Mouse (Mus musculus) adrenal gland, adult 8-10 months (tissue): ENCODE results near the gene Fam204a. TPM values are rescaled to one million over a fixed set of nuclear protein-coding genes. Genes with fewer than 3 reads are reported as not detected.

Experiments used
- DNase-seq: peaks from one replicate; pipeline ENCODE4 v3.0.0; 2022
- total RNA-seq, 4 experiments: library from RNA; stranded (reverse); gene quantifications; 2 replicates each; pipeline ENCODE4 v1.2.4; 2022

Gene Fam204a
- 10 to 100 TPM; 19.7 to 42.3 (median 35.9) TPM for total RNA-seq

GRCm38 (mm10) chr19:60225899-60226844, at the start of gene Fam204a:
Fam204a (minus strand) TSS chr19:60226701.
- peak; percentile 91 for DNase-seq

GRCm38 (mm10) chr19:60265789-60266188, 39.3 kb upstream of the Fam204a start:
- DNase-seq: no peak

GRCm38 (mm10) chr19:60260689-60261088, 34.2 kb upstream of the Fam204a start:
- no peak for DNase-seq

DNA sequence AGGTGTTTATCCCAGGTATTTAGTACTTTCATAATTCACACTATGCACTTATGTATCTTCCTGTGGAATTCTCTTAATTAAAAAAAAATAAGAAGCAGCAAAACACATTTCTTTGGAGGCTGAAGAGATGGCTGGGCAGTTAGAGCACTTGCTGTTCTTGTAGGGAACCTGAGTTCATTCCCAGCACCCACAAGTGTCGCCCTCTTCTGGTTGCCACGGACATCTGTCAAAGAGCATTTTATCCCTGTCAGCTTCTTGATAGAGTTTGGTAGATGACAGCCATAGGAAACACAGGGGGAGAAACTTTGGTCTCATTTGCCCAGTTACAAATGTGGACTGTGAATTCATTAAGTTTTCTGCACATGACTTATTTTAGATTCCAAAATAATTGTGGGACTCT, 25.5 kb upstream of the Fam204a start:
- no peak for DNase-seq

- no peak for DNase-seq
Observed at GRCm38 (mm10) chr19:60251197-60251596, 24.7 kb upstream of the Fam204a start.

DNA sequence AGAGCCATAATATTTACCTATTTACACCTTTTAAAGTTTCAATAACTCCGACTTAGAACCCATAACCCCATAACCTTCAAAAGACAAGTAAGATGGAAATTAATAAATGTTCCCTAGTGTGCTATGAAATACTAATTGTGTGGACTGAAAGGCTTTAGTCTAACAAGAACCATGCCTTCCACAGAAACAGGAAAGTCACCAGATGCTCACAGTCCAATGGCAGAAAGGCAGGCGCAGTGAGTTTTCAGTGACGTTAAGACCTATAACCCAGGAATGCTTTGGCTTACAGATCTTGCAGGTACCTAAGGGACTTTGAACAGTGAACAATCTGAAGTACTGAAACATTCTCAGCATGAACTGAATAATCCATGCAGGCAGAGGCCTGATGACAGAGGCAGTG, 18.7 kb upstream of the Fam204a start:
- no peak for DNase-seq

DNA sequence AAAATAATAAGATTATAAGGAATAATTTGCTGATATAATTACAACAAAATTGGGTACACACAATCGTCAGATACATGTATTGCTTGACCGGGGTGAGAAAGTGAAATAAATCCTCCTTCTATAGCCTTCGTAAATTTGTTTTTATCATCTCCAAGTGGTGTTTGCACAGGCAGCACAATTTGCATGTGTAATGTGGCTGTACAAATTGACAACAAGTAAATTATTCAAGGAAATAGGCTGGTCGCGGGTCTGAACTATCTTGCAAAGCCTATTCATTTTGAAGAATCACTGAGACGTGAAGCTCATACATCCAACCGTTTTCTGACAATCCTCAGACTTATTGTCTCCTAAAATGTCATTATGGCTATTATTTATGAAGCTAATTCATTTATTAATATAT, 16.1 kb upstream of the Fam204a start:
- DNase-seq: no peak

DNA sequence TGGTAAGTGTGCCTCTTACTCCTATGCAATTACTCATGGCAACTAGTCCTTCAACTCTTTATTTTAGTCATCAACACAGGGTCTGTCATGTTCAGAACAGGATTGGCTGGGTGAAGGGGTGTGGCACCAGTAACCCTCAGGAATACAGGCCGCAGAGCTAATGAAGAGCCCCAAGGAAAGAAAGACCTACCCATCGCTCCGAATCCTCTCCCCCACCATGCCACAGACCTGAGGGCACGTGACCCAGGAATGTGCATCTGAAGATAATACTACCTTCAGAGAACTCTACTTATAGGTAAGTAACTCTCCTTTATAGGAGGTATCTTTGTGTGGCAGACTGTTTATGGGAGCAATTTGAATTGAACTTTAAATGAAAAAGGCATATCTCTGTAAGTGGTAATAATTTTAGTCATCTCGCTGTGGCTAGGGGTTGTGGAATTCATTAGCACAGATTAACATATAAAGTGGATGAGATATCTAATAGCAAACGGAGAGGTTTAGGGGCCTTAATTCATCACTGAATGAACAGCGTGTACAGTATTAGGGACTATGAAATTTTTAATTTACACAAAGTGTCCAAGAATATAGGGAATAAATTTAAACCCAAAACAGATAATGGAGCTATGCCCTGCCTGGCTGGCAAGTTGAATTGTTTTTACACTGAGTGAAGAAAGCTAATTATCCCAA, 15.6 kb upstream of the Fam204a start:
- DNase-seq: no peak

DNA sequence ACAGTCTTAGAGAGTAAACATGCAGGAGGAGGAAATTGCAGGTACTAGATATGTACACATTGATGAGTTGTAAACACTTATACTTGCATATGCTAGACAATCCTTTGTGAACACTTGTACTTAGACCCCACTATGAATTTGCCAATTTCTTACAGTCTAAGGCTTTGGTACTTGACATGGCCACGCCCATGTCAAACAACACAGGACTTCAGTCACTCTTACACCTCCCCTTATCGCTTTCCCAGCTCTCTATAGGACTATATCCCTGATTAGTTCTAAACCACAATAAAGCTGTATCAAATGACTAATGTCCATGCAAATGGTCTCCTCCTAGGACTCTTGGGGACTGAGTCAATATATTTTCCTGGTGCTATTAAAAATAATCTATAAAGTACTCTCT, 5.0 kb upstream of the Fam204a start:
- no peak for DNase-seq

GRCm38 (mm10) chr19:60226845-60227235, 339 bp upstream of the Fam204a start:
- DNase-seq: no peak

GRCm38 (mm10) chr19:60219395-60219794, 7.1 kb downstream of the Fam204a start:
- DNase-seq: no peak

- DNase-seq: no peak
Observed at GRCm38 (mm10) chr19:60217985-60218384, 8.5 kb downstream of the Fam204a start.

GRCm38 (mm10) chr19:60208173-60208572, 18.3 kb downstream of the Fam204a start:
- no peak for DNase-seq

- no peak for DNase-seq
Observed at GRCm38 (mm10) chr19:60204176-60204575, 22.3 kb downstream of the Fam204a start.

DNA sequence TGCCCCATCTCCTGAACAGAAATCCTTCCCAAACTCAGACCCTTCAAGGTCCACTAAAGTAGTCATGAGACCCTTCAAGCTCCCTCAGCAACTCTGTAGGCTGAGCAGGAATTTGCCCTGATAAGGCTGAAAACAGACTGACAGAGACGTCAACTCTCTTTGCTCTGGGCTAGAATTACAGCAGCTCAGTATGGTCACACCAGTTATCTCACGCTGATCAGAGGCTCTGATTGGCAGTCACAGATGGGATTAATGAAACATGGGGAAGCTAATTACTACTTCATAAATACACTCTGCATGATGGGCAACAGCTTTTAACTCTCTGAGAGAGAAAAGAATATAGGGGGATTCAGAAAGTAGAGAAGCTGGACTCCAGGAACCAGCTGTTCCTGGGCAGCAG, 26.2 kb downstream of the Fam204a start:
- no peak for DNase-seq

- DNase-seq: no peak
Observed at GRCm38 (mm10) chr19:60199152-60199551, 27.3 kb downstream of the Fam204a start.

DNA sequence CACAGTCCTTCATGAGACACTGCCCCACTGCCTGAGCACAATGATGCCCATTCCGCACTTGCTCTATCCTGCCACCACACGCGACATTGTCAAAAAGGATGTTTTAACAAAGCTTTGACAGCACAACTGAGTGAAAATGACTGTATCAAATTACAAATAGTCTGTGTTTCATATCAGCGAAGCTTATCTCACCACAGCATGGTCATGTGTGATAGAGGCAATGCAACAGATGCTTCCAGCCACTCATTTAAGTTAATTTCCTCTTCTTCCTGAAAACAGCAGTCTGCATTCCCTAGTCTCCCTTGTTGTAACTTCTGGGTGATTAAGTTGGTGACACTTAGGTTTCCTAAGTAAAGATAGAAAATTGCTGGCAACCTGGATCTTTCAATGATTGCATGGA, 33.7 kb downstream of the Fam204a start:
- DNase-seq: no peak

DNA sequence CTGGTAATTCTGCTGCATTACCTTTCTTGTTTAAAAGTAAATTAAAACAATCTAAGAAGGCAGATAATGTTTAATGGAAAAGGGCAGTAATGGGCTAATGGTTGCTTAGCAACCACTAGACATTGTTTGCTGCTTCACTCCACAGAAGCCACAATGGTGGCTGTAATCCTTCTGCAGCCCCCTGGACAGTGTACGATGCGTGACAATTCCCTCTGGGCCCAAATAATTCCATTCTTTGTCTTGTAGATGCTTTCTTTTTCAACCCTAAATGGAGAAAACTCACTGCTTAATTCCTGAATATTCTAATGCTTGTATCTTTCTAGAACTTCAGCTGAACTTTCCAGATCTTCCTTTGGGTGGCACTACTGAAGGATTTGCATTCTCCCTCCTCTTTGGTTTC, 37.3 kb downstream of the Fam204a start:
- no peak for DNase-seq

DNA sequence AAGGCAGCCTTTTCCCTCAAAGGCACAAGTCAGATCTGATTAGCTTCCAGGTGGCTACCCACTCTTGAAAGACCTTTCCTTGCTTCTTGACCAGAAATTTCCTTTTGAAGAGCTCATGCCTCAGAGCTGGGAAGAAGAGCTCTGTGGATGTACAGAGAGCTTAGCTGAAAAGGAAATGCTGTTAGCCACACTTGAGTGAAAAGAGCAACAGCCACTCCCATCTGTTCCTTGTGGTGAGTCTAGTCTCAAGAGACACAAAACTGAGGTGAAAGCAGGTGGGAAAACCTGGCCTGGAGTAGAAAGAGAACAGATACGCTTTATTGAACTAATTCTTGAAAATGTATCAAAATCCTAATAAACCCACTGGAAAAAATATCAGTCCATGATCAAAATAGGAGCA, 43.6 kb downstream of the Fam204a start:
- no peak for DNase-seq

DNA sequence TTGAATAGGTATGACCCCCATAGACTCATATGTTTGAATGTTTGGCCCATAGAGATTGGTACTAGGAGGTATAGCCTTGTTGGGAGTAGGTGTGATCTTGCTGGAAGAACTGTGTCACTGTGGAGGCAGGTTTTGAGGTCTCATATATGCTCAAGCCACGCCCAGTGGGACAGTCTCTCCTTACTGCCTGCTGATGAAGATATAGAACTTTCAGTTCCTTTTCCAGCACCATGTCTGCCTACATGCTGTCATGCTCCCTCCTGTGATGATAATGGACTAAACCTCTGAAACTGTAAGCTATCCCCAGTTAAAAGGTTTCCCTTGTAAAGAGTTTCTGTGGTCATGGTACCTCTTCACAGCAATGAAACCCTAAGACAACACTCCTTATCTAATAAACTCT, 44.3 kb downstream of the Fam204a start:
- DNase-seq: no peak

- no peak for DNase-seq
Observed at GRCm38 (mm10) chr19:60178771-60179563, 47.5 kb downstream of the Fam204a start.

DNA sequence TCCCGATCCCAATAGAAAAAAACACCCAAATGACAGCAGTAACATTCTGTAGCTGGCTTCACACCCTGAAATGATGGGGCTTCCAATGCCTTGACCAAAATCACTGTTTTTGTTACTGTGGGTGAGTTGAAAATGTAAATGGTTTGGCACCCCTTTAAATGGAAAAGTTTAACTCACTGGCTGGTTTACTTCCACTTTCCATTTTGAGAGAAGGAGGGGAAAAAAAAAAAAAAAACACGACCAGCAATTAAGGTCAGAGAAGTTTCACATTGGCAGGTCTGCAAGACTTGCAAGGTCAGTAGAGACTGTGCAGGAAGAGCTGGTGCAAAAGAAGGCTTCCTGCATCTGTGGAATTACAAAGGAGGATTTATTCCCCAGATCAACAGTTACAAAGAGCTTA, 61.1 kb downstream of the Fam204a start:
- DNase-seq: no peak
